Mouse (Mus musculus): ENCODE results near the gene Brinp3. TPM values are rescaled to one million over a fixed set of nuclear protein-coding genes. Genes with fewer than 3 reads are reported as not detected.

The Brinp3 gene
- total and polyA plus RNA-seq, 2 experiments from 2014 or later = 44.5 to 56.0 TPM

GRCm38 (mm10) chr1:146848892-146849291, 354.3 kb downstream of the Brinp3 start:
- WGBS = 88% methylated on average over 3 of the region's 3 CpGs
- Histone ChIP-seq H3K27me3 (ENCODE audit: insufficient read depth, low read length) (no peaks in the 10 kb centered on the region), H3K9ac (replicated peaks; ENCODE audit: low read length) (no peak overlapping the region), H3K4me2 (ENCODE audit: low read depth, low read length) (no peak overlapping the region), H3K36me3 (ENCODE audit: insufficient read depth, low read length) (no peaks in the 10 kb centered on the region), H3K9me3 (ENCODE audit: low read length) (no peaks in the 10 kb centered on the region), H3K4me3 (ENCODE audit: low read length) (no peak overlapping the region), H3K27ac (no peak overlapping the region), H3K4me1 (ENCODE audit: insufficient read depth, low read length) (no peaks in the 10 kb centered on the region)
- no peak for DNase-seq (ENCODE audit: low spot score)
- no peak for TF ChIP-seq CTCF (IDR thresholded peaks at IDR 0.05; ENCODE audit: low read depth)
- no peak for ATAC-seq

DNA sequence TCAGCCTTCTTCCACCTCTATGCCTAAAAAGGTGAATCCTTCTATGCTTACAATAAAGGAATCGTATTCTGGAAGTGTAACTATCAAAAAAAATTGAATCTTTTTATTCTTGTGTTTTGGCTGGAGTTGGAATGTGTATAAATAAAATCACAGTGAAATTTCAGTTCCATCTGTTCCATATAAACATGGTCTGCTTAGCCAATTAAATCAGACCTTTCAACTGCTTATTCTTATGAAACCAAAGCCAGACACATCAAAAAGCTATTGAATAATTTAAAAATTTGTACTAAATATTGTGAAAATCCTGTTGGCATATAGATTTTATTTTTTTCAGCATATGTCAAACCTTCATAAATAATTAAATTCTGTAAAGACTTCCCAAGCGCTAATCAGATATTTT, 355.6 kb downstream of the Brinp3 start:
- TF ChIP-seq CTCF (IDR thresholded peaks at IDR 0.05; ENCODE audit: low read depth) = no peak
- no peak overlapping the region for H3K9ac ChIP-seq (replicated peaks; ENCODE audit: low read length)
- DNase-seq (ENCODE audit: low spot score) = no peak
- ATAC-seq = no peak
- H3K4me2 ChIP-seq (ENCODE audit: low read depth, low read length) = no peak overlapping the region
- no peaks in the 10 kb centered on the region for H3K4me1 ChIP-seq (ENCODE audit: insufficient read depth, low read length)
- H3K9me3 ChIP-seq (ENCODE audit: low read length) = no peaks in the 10 kb centered on the region
- H3K36me3 ChIP-seq (ENCODE audit: insufficient read depth, low read length) = no peaks in the 10 kb centered on the region
- H3K27ac ChIP-seq = no peak overlapping the region
- WGBS = 81% methylated on average over 2 of the region's 2 CpGs
- no peak overlapping the region for H3K4me3 ChIP-seq (ENCODE audit: low read length)
- H3K27me3 ChIP-seq (ENCODE audit: insufficient read depth, low read length) = no peaks in the 10 kb centered on the region

DNA sequence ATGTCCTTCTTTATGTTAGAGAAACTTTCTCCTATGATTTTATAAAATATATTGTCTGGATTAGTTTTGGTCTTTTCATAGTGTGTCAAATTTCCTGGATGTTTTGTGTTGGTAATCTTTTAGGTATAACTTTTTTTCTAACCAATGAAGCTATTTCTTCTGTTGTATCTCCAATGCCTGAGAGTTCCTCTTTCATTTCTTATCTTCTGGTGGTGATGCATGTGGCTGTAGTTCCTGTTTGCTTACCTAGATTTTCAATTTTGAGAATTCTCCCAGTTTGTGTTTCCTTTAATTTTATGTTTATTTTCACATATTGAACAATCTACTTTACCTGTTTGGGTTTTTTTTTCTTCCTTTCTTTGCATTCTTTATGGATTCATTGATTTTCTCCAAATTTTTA, 404.1 kb downstream of the Brinp3 start:
- no peak for DNase-seq (ENCODE audit: low spot score)
- H3K9ac ChIP-seq (replicated peaks; ENCODE audit: low read length) = no peak overlapping the region
- H3K9me3 ChIP-seq (ENCODE audit: low read length) = no peaks in the 10 kb centered on the region; the same call in 1 of the 2 replicates
- H3K27ac ChIP-seq = no peak overlapping the region
- no peaks in the 10 kb centered on the region for H3K36me3 ChIP-seq (ENCODE audit: insufficient read depth, low read length)
- no peak overlapping the region for H3K4me2 ChIP-seq (ENCODE audit: low read depth, low read length)
- ATAC-seq = no peak
- H3K27me3 ChIP-seq (ENCODE audit: insufficient read depth, low read length) = no peaks in the 10 kb centered on the region
- H3K4me3 ChIP-seq (ENCODE audit: low read length) = no peak overlapping the region
- no peak for TF ChIP-seq CTCF (IDR thresholded peaks at IDR 0.05; ENCODE audit: low read depth)
- H3K4me1 ChIP-seq (ENCODE audit: insufficient read depth, low read length) = no peaks in the 10 kb centered on the region

DNA sequence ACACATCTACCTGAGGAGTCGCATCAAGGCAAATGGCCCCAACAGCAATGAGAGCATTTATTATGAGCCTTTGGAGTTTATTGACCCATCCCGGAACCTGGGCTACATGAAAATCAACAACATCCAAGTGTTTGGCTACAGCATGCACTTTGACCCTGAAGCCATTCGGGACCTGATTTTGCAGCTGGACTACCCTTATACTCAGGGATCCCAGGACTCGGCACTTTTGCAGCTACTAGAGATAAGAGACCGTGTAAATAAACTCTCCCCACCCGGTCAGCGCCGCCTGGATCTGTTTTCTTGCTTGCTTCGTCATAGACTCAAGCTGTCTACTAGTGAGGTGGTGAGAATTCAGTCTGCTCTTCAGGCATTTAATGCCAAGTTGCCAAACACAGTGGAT, 407.1 kb downstream of the Brinp3 start:
- WGBS = 88% methylated on average over 9 of the region's 9 CpGs
- DNase-seq (ENCODE audit: low spot score) = no peak
- no peak for ATAC-seq
- Histone ChIP-seq H3K4me3 (ENCODE audit: low read length) (no peak overlapping the region), H3K36me3 (ENCODE audit: insufficient read depth, low read length) (no peaks in the 10 kb centered on the region), H3K9ac (replicated peaks; ENCODE audit: low read length) (no peak overlapping the region), H3K27ac (no peak overlapping the region), H3K27me3 (ENCODE audit: insufficient read depth, low read length) (no peaks in the 10 kb centered on the region), H3K4me2 (ENCODE audit: low read depth, low read length) (no peak overlapping the region), H3K9me3 (ENCODE audit: low read length) (no peaks in the 10 kb centered on the region), H3K4me1 (ENCODE audit: insufficient read depth, low read length) (no peaks in the 10 kb centered on the region)
- TF ChIP-seq CTCF (IDR thresholded peaks at IDR 0.05; ENCODE audit: low read depth) = no peak

GRCm38 (mm10) chr1:146939463-146940389, 445.2 kb downstream of the Brinp3 start:
- no peaks in the 10 kb centered on the region for H3K36me3 ChIP-seq (ENCODE audit: insufficient read depth, low read length)
- WGBS = 92% methylated on average over 6 of the region's 6 CpGs

More at GRCm38 (mm10) chr1:146939463-146940389, 445.2 kb downstream of the Brinp3 start:
- H3K4me1 ChIP-seq (ENCODE audit: insufficient read depth, low read length) = no peaks in the 10 kb centered on the region
- H3K9me3 ChIP-seq (ENCODE audit: low read length) = no peaks in the 10 kb centered on the region
- H3K9ac ChIP-seq (replicated peaks; ENCODE audit: low read length) = no peak overlapping the region
- H3K4me2 ChIP-seq (ENCODE audit: low read depth, low read length) = no peak overlapping the region
- H3K4me3 ChIP-seq (ENCODE audit: low read length) = no peak overlapping the region
- H3K27me3 ChIP-seq (ENCODE audit: insufficient read depth, low read length) = no peaks in the 10 kb centered on the region
- DNase-seq (ENCODE audit: low spot score) = no peak
- TF ChIP-seq CTCF (IDR thresholded peaks at IDR 0.05; ENCODE audit: low read depth) = no peak
- H3K27ac ChIP-seq = no peak overlapping the region
- no peak for ATAC-seq
